Mouse (Mus musculus): Measurements from ENCODE around the gene Kbtbd13. TPM values are rescaled to one million over a fixed set of nuclear protein-coding genes. Genes with fewer than 3 reads are reported as not detected.
A peak's percentile ranks its signal among the peaks of the same experiment; 100 is the strongest.

The Kbtbd13 gene
- total and polyA plus RNA-seq, 3 experiments = not detected

DNA sequence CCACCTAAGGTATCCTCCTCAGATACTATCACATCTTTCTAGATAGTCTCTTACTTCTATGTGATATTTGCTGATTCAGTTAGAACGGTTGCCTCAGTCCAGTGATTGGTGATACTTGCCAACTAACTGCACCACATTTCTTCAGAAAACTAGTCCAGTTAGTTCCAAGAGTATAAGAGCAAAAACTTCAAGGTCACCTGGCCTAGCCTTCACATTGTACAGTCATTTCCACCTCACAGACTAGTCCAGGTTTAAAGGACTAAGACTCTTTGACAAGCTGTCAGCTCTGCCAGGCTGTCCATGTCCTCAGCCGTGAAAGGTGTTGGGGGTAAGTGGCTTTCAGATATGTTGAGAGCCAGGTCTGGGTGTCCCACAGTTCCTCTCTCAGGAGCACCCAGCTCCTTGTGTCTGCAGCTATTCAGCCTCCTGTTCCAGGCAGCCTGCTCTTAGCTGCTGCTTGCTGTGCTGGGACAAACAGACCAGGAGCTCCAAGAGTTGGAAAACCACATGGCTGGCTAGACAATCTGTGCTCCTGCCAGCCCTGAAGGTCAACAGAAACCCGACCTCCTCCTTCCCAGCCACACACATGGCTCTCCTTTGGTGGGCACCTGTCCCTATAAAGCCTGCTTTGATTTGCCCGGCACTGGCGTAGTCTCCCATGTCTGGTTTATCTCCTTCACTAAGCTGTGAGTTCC, 16.8 kb downstream of the Kbtbd13 start:
- peaks cover 0 to 22% of the 10 kb centered on the region in 2 experiments for H3K36me3 ChIP-seq (replicated peaks in 1 of 2; ENCODE audit: control insufficient read depth in 1 of 2, insufficient read depth in 1 of 2, low read length in 1 of 2)
- no peak for DNase-seq (ENCODE audit: extremely low read depth)
- no peak for TF ChIP-seq ZKSCAN1 (IDR thresholded peaks at IDR 0.05; ENCODE audit: borderline replicate concordance, low read depth, low read length)
- TF ChIP-seq RCOR1 (conservative IDR thresholded peaks at IDR 0.05; ENCODE audit: low read depth, low read length) = no peak
- no peak for TF ChIP-seq USF2 (conservative IDR thresholded peaks at IDR 0.05; ENCODE audit: low read depth, low read length)
- TF ChIP-seq MAFK (IDR thresholded peaks at IDR 0.05; ENCODE audit: insufficient replicate concordance, low read length) = no peak
- TF ChIP-seq CHD1 (IDR thresholded peaks at IDR 0.05; ENCODE audit: low read depth, low read length) = no peak
- no peak for TF ChIP-seq ZMIZ1 (IDR thresholded peaks at IDR 0.05; ENCODE audit: low read depth, low read length)
- no peak for TF ChIP-seq RAD21 (IDR thresholded peaks at IDR 0.05; ENCODE audit: low read depth, low read length)
- no peak for TF ChIP-seq USF1 (IDR thresholded peaks at IDR 0.05; ENCODE audit: low read depth, low read length)
- no peak for TF ChIP-seq UBTF (IDR thresholded peaks at IDR 0.05; ENCODE audit: low read depth, low read length)
- no peak for TF ChIP-seq MEF2A (IDR thresholded peaks at IDR 0.05; ENCODE audit: borderline replicate concordance, low read depth, low read length)
- no peak for TF ChIP-seq BHLHE40 (IDR thresholded peaks at IDR 0.05; ENCODE audit: low read depth, low read length)
- no peak for TF ChIP-seq MYC (IDR thresholded peaks at IDR 0.05; ENCODE audit: low read depth, low read length)
- dilution Hi-C loops (cut with MboI; ENCODE audit: extremely low pct_ligation_motif_present, extremely low pct_unique_long_range_greater_than_20kb, low sequenced_read_pairs) (no loop called here), in situ Hi-C loops (cut with MboI; ENCODE audit: low pct_ligation_motif_present, low pct_unique_long_range_greater_than_20kb, low sequenced_read_pairs) (no loop called here)
- H3K4me1 ChIP-seq (ENCODE audit: control insufficient read depth in 1 of 2, insufficient read depth in 2 of 2) = peaks cover 0 to 2% of the 10 kb centered on the region in 2 experiments; a peak in 1 of 4 replicates
- no peak overlapping the region for H3K4me2 ChIP-seq (ENCODE audit: insufficient read depth, low read depth, poor library complexity, severe bottlenecking)
- no peak overlapping the region for H3K27ac ChIP-seq (ENCODE audit: insufficient read depth, low read depth)
- no peaks in the 10 kb centered on the region for H3K9me3 ChIP-seq (replicated peaks; ENCODE audit: low read length)
- no peaks in the 10 kb centered on the region for H3K27me3 ChIP-seq (replicated peaks)
- H3K79me2 ChIP-seq (replicated peaks; ENCODE audit: control insufficient read depth, extremely low read depth, insufficient read depth, poor library complexity, severe bottlenecking) = no peaks in the 10 kb centered on the region
- H3K9ac ChIP-seq (ENCODE audit: insufficient read depth, low read depth) = no peak overlapping the region
- no peak overlapping the region for H3K4me3 ChIP-seq (replicated peaks in 1 of 3; ENCODE audit: low read depth in 2 of 3, low read length in 2 of 3, poor library complexity in 1 of 3)

DNA sequence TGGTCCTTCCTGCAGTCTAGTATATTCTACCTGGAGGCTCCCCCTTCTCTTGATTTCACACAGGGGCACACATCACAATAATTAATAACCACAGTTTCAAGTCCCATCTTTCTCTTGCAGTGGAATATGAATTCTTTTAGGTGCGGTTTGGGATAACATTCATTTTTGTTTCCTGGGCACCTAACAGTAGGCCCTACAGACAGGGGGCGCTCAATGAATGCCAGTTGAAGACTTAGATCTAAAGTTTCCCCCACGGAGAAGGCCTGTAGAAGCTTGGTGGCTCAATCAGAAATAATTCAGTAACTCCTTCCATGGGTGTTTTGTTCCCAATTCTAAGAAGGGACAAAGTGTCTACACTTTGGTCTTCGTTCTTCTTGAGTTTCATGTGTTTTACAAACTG, 19.0 kb downstream of the Kbtbd13 start:
- Histone ChIP-seq H3K79me2 (replicated peaks; ENCODE audit: control insufficient read depth, extremely low read depth, insufficient read depth, poor library complexity, severe bottlenecking) (no peaks in the 10 kb centered on the region), H3K36me3 (replicated peaks in 1 of 2; ENCODE audit: control insufficient read depth in 1 of 2, insufficient read depth in 1 of 2, low read length in 1 of 2) (peaks cover 0 to 24% of the 10 kb centered on the region in 2 experiments), H3K27me3 (replicated peaks) (no peaks in the 10 kb centered on the region), H3K4me1 (ENCODE audit: control insufficient read depth in 1 of 2, insufficient read depth in 2 of 2) (no peaks in the 10 kb centered on the region), H3K27ac (ENCODE audit: insufficient read depth, low read depth) (no peak overlapping the region), H3K9ac (ENCODE audit: insufficient read depth, low read depth) (no peak overlapping the region), H3K4me3 (replicated peaks in 1 of 3; ENCODE audit: low read depth in 2 of 3, low read length in 2 of 3, poor library complexity in 1 of 3) (no peak overlapping the region), H3K9me3 (replicated peaks; ENCODE audit: low read length) (no peaks in the 10 kb centered on the region), H3K4me2 (ENCODE audit: insufficient read depth, low read depth, poor library complexity, severe bottlenecking) (no peak overlapping the region)
- peak; percentile 35 for DNase-seq (ENCODE audit: extremely low read depth)
- dilution Hi-C loops (cut with MboI; ENCODE audit: extremely low pct_ligation_motif_present, extremely low pct_unique_long_range_greater_than_20kb, low sequenced_read_pairs) = no loop called here
- in situ Hi-C loops (cut with MboI; ENCODE audit: low pct_ligation_motif_present, low pct_unique_long_range_greater_than_20kb, low sequenced_read_pairs) = no loop called here
- TF ChIP-seq ELF1 (IDR thresholded peaks at IDR 0.05; ENCODE audit: low read depth, low read length) (no peak), HCFC1 (IDR thresholded peaks at IDR 0.05; ENCODE audit: low read depth, low read length) (no peak), NELFE (IDR thresholded peaks at IDR 0.05; ENCODE audit: low read depth, low read length) (no peak), MAZ (IDR thresholded peaks at IDR 0.05; ENCODE audit: low read depth, low read length) (no peak), POLR2AphosphoS2 (IDR thresholded peaks at IDR 0.05; ENCODE audit: low read depth, low read length) (no peak), CTCF (conservative IDR thresholded peaks at IDR 0.05 in 1 of 2, IDR thresholded peaks at IDR 0.05 in 1 of 2; ENCODE audit: low read depth in 2 of 2, low read length in 2 of 2) (peak; percentile 9 to 77; a peak in 2 of 4 replicates), RAD21 (IDR thresholded peaks at IDR 0.05; ENCODE audit: low read depth, low read length) (peak; percentile 68), MXI1 (IDR thresholded peaks at IDR 0.05; ENCODE audit: low read depth, low read length) (no peak), SMC3 (IDR thresholded peaks at IDR 0.05; ENCODE audit: low read depth, low read length) (peak; percentile 58), ZC3H11A (IDR thresholded peaks at IDR 0.05; ENCODE audit: low read depth, low read length) (no peak), MYC (IDR thresholded peaks at IDR 0.05; ENCODE audit: low read depth, low read length) (no peak), POLR2A (IDR thresholded peaks at IDR 0.05; ENCODE audit: low read depth, low read length) (no peak)

All from CH12.LX (cell line).